Mouse (Mus musculus): ENCODE results near the gene Rel. TPM values are rescaled to one million over a fixed set of nuclear protein-coding genes. Genes with fewer than 3 reads are reported as not detected.

Rel gene
- total and polyA plus RNA-seq, 2 experiments = 1.3 to 2.3 TPM

DNA sequence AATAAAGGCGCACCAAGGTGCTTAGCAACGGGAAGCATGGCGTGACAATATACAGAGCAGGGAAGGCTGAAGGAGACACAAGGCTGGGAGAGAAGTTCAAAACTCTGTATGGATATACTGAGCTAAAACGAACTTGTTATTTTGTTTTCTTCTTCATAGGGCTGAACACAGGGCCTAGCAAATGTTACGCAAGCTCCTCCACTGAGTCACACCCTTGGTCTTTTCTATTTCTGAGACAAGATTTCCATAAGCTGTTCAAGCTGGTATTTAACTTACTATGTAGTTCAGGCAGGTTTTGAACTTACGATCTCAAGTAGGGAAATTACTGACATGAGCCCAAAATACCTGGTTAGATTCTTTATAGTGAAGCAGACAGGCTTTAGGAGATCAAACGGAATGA, 29.4 kb downstream of the Rel start:
- Histone ChIP-seq H3K4me1 (ENCODE audit: control insufficient read depth, insufficient read depth, low read length) (no peaks in the 10 kb centered on the region), H3K9ac (ENCODE audit: low read depth, low read length) (no peak overlapping the region), H3K27ac (replicated peaks; ENCODE audit: insufficient read depth, low read depth, low read length) (no peak overlapping the region), H3K4me3 (ENCODE audit: insufficient read depth, low read depth, low read length) (no peak overlapping the region), H3K27me3 (ENCODE audit: control insufficient read depth, insufficient read depth, low read length) (no peaks in the 10 kb centered on the region), H3K79me2 (ENCODE audit: control insufficient read depth, insufficient read depth, low read length) (no peaks in the 10 kb centered on the region; the same call in 1 of the 2 replicates), H3K36me3 (ENCODE audit: control insufficient read depth, insufficient read depth, low read length) (peaks cover 38% of the 10 kb centered on the region)
- 97% methylated on average over 7 of the region's 7 CpGs for WGBS
- no peak for TF ChIP-seq POLR2A (IDR thresholded peaks at IDR 0.05; ENCODE audit: extremely low read depth, insufficient read depth, low read length)
- no peak for TF ChIP-seq CTCF (IDR thresholded peaks at IDR 0.05; ENCODE audit: low read depth, low read length)
- no peak for DNase-seq (ENCODE audit: extremely low read depth, low read depth, low spot score)

DNA sequence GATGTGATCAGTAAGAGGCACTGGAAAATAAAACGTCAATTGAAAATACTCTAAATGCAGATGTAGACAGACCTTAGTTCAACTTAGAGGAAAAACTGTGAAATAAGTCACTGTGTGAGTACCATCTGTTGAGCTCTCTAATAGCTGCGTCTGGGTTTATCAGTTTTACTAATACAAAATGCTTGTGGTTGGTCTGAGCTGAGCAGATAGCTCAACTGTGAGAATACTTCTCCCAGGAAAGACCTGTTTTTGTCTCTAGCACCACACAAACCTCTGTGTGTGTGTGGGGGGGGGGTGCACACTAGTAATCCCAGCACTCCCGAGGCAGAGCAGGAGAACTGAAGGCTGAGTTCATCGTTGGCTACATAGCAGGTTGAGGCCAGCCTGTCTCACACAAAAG, 29.9 kb downstream of the Rel start:
- H3K4me1 ChIP-seq (ENCODE audit: control insufficient read depth, insufficient read depth, low read length) = no peaks in the 10 kb centered on the region
- no peak for DNase-seq (ENCODE audit: extremely low read depth, low read depth, low spot score)
- no peak overlapping the region for H3K27ac ChIP-seq (replicated peaks; ENCODE audit: insufficient read depth, low read depth, low read length)
- H3K27me3 ChIP-seq (ENCODE audit: control insufficient read depth, insufficient read depth, low read length) = no peaks in the 10 kb centered on the region
- no peak overlapping the region for H3K9ac ChIP-seq (ENCODE audit: low read depth, low read length)
- H3K4me3 ChIP-seq (ENCODE audit: insufficient read depth, low read depth, low read length) = no peak overlapping the region
- H3K36me3 ChIP-seq (ENCODE audit: control insufficient read depth, insufficient read depth, low read length) = peaks cover 40% of the 10 kb centered on the region
- H3K79me2 ChIP-seq (ENCODE audit: control insufficient read depth, insufficient read depth, low read length) = no peaks in the 10 kb centered on the region; the same call in 1 of the 2 replicates
- TF ChIP-seq CTCF (IDR thresholded peaks at IDR 0.05; ENCODE audit: low read depth, low read length) (no peak), POLR2A (IDR thresholded peaks at IDR 0.05; ENCODE audit: extremely low read depth, insufficient read depth, low read length) (no peak)
- WGBS = 86% methylated on average over 4 of the region's 4 CpGs

DNA sequence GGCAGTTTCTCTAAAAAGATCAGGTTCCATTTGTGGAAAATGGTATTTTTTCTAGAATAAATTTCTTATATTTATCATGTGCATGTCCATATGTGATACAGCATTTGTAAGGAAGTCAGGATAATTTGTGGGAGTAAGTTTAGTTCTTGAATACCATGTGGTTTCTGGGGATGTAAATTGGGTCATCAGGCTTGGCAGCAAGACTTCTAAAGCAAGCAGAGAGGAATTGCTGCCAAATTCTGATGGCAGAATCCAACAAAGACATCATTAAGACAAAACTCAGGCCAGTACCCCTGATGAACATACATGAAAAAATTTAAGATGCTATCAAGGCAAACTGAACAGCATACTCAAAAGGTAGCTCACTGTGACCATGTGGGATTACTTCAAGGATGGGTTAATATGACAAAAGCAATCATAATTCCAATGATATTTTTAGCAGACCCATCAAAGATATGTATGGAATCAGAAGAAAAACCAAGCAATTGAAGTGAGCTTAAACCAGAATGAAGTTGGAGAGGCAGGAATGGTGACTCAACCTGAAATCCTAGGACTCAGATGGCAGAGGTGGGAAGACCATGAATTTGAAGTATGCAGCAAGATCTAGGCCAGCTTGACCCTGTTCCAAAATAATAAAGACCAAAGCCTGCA, 34.8 kb downstream of the Rel start:
- TF ChIP-seq CTCF (IDR thresholded peaks at IDR 0.05; ENCODE audit: low read depth, low read length) (no peak), POLR2A (IDR thresholded peaks at IDR 0.05; ENCODE audit: extremely low read depth, insufficient read depth, low read length) (no peak)

DNA sequence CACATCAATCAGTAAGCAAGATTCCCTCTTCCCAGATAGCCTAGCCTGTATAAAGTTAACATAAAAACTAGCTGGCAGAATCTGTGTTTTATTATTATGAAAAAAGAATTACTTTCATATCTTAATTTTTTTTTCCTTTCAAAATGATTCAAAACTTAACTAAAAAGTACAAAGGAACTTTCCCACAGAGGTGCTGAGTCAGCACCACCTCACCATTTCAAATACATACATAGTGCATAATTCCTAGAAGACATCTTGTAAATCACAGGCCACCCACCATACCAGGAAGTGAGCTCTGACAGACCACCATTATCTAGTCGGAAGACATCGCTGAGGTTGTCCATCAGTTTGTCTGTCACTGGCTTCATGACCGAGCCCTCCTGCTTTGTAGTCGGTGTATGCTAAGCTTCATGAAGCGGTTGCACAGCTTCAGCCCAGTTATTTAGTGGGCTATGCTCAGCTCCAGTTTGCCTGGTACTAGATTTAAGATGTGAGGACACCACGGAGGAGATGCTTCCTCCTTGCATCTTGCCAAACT, 36.0 kb downstream of the Rel start:
- Histone ChIP-seq H3K4me1 (ENCODE audit: control insufficient read depth, insufficient read depth, low read length) (no peaks in the 10 kb centered on the region), H3K27ac (replicated peaks; ENCODE audit: insufficient read depth, low read depth, low read length) (no peak overlapping the region), H3K36me3 (ENCODE audit: control insufficient read depth, insufficient read depth, low read length) (peaks cover 24% of the 10 kb centered on the region), H3K9ac (ENCODE audit: low read depth, low read length) (no peak overlapping the region), H3K27me3 (ENCODE audit: control insufficient read depth, insufficient read depth, low read length) (no peaks in the 10 kb centered on the region), H3K79me2 (ENCODE audit: control insufficient read depth, insufficient read depth, low read length) (no peaks in the 10 kb centered on the region), H3K4me3 (ENCODE audit: insufficient read depth, low read depth, low read length) (no peak overlapping the region)
- no peak for DNase-seq (ENCODE audit: extremely low read depth, low read depth, low spot score)
- WGBS = 94% methylated on average over 6 of the region's 6 CpGs
- TF ChIP-seq CTCF (IDR thresholded peaks at IDR 0.05; ENCODE audit: low read depth, low read length) = no peak
- TF ChIP-seq POLR2A (IDR thresholded peaks at IDR 0.05; ENCODE audit: extremely low read depth, insufficient read depth, low read length) = no peak

More for the DNA sequence above, 34.8 kb downstream of the Rel start:
- peak; percentile 34 for DNase-seq (ENCODE audit: extremely low read depth, low read depth, low spot score)
- H3K36me3 ChIP-seq (ENCODE audit: control insufficient read depth, insufficient read depth, low read length) = peaks cover 22% of the 10 kb centered on the region
- H3K9ac ChIP-seq (ENCODE audit: low read depth, low read length) = no peak overlapping the region
- no peaks in the 10 kb centered on the region for H3K27me3 ChIP-seq (ENCODE audit: control insufficient read depth, insufficient read depth, low read length)
- H3K4me3 ChIP-seq (ENCODE audit: insufficient read depth, low read depth, low read length) = no peak overlapping the region
- H3K4me1 ChIP-seq (ENCODE audit: control insufficient read depth, insufficient read depth, low read length) = no peaks in the 10 kb centered on the region
- H3K79me2 ChIP-seq (ENCODE audit: control insufficient read depth, insufficient read depth, low read length) = no peaks in the 10 kb centered on the region
- H3K27ac ChIP-seq (replicated peaks; ENCODE audit: insufficient read depth, low read depth, low read length) = no peak overlapping the region

DNA sequence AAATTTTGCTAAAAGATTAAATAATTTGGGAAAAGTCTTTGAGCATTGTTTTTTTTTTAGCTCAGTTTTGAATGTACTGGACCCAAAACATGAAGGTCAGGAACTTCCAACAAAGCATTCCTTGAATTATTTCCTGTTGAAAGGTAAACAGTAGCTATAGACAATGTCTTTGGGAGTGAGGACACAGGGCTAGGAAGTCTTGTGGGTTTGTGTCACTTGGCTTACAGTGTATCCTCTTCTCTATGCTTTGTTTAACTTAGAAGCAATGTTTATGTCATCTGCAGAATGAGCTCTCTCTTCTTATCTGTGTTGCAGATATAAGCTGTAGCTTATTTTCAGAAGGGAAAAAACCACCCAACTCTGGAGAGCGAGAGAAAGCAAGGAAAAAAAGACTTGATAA, 37.9 kb downstream of the Rel start:
- 81% methylated on average over 1 of the region's 1 CpGs for WGBS
- no peak overlapping the region for H3K9ac ChIP-seq (ENCODE audit: low read depth, low read length)
- TF ChIP-seq CTCF (IDR thresholded peaks at IDR 0.05; ENCODE audit: low read depth, low read length) (no peak), POLR2A (IDR thresholded peaks at IDR 0.05; ENCODE audit: extremely low read depth, insufficient read depth, low read length) (no peak)
- H3K4me3 ChIP-seq (ENCODE audit: insufficient read depth, low read depth, low read length) = no peak overlapping the region
- H3K4me1 ChIP-seq (ENCODE audit: control insufficient read depth, insufficient read depth, low read length) = peaks cover 2% of the 10 kb centered on the region
- H3K27me3 ChIP-seq (ENCODE audit: control insufficient read depth, insufficient read depth, low read length) = no peaks in the 10 kb centered on the region
- no peak for DNase-seq (ENCODE audit: extremely low read depth, low read depth, low spot score)
- peaks cover 17% of the 10 kb centered on the region for H3K36me3 ChIP-seq (ENCODE audit: control insufficient read depth, insufficient read depth, low read length)
- no peaks in the 10 kb centered on the region for H3K79me2 ChIP-seq (ENCODE audit: control insufficient read depth, insufficient read depth, low read length)
- H3K27ac ChIP-seq (replicated peaks; ENCODE audit: insufficient read depth, low read depth, low read length) = no peak overlapping the region

DNA sequence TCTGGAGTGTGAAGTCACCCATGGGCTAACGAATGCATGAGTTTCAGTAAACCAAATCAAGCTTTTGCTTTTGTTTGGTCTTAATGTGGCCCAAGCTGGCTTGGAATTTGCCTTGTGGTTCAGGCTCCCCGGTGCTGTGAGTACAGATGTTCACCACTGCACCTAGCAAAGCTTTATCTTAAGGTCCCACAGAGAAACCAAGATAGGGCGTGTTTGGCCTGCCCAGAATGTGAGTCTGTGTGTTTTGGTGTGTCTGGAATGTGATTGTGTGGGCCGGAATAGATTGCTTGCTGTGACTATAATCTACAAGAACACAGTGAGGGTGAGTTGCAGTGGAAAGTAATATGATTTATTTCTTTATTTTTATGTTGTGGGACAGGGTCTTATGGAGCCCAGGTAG, 40.6 kb downstream of the Rel start:
- H3K36me3 ChIP-seq (ENCODE audit: control insufficient read depth, insufficient read depth, low read length) = peaks cover 21% of the 10 kb centered on the region; the same call in 1 of the 2 replicates
- no peaks in the 10 kb centered on the region for H3K79me2 ChIP-seq (ENCODE audit: control insufficient read depth, insufficient read depth, low read length)
- no peak overlapping the region for H3K4me3 ChIP-seq (ENCODE audit: insufficient read depth, low read depth, low read length)
- peaks cover 4% of the 10 kb centered on the region for H3K4me1 ChIP-seq (ENCODE audit: control insufficient read depth, insufficient read depth, low read length)
- H3K27me3 ChIP-seq (ENCODE audit: control insufficient read depth, insufficient read depth, low read length) = no peaks in the 10 kb centered on the region
- H3K27ac ChIP-seq (replicated peaks; ENCODE audit: insufficient read depth, low read depth, low read length) = no peak overlapping the region
- WGBS = 94% methylated on average over 4 of the region's 4 CpGs
- TF ChIP-seq POLR2A (IDR thresholded peaks at IDR 0.05; ENCODE audit: extremely low read depth, insufficient read depth, low read length) = no peak
- no peak for DNase-seq (ENCODE audit: extremely low read depth, low read depth, low spot score)
- H3K9ac ChIP-seq (ENCODE audit: low read depth, low read length) = no peak overlapping the region

All from liver, adult 2 months (tissue).